Mouse (Mus musculus) midbrain, postnatal 0 days (tissue): ENCODE results near the gene F11r. TPM values are rescaled to one million over a fixed set of nuclear protein-coding genes. Genes with fewer than 3 reads are reported as not detected.

Source experiments
- ATAC-seq: fragments of 200-750 bp; cut with Nextera tagmentation; 2 replicates; pipeline ENCODE4 v1.8.0; 2017; ENCODE audit warnings: moderate number of reproducible peaks, mild to moderate bottlenecking, moderate TSS enrichment, moderate library complexity; ENCODE audit not compliant: low FRiP score
- DNase-seq: peaks from one replicate; pipeline ENCODE4 v3.0.0-alpha.2; 2015; ENCODE audit warnings: low spot score
- H3K27ac ChIP-seq: fragments of 300-500 bp; sonication (generic); 2 replicates; pipeline ENCODE4 v1.5.1; 2014; ENCODE audit warnings: low read depth, mild to moderate bottlenecking, low read length, mixed read lengths
- H3K27me3 ChIP-seq: fragments of 300-500 bp; sonication (generic); 2 replicates; pipeline ENCODE4 v1.6.1; 2014; ENCODE audit warnings: low read length, control low read depth, mixed read lengths; ENCODE audit not compliant: insufficient read depth
- H3K36me3 ChIP-seq: fragments of 300-500 bp; sonication (generic); 2 replicates; pipeline ENCODE4 v1.6.1; 2014; ENCODE audit warnings: low read length, control low read depth, mixed read lengths; ENCODE audit not compliant: insufficient read depth
- H3K4me1 ChIP-seq: fragments of 300-500 bp; sonication (generic); 2 replicates; pipeline ENCODE4 v1.6.1; 2014; ENCODE audit warnings: mild to moderate bottlenecking, control low read depth, antibody characterized with exemption, low read length, mixed read lengths; ENCODE audit not compliant: insufficient read depth
- H3K4me2 ChIP-seq: fragments of 300-500 bp; sonication (generic); 2 replicates; pipeline ENCODE4 v1.6.1; 2014; ENCODE audit warnings: low read depth, mild to moderate bottlenecking, low read length, mixed read lengths; ENCODE audit not compliant: poor library complexity, severe bottlenecking
- H3K4me3 ChIP-seq: fragments of 300-500 bp; sonication (generic); 2 replicates; pipeline ENCODE4 v1.5.1; 2014; ENCODE audit warnings: low read depth, mild to moderate bottlenecking, low read length, moderate library complexity
- H3K9ac ChIP-seq: fragments of 300-500 bp; sonication (generic); replicated peaks from 2 replicates; pipeline ENCODE4 v1.6.1; 2014; ENCODE audit warnings: mild to moderate bottlenecking, low read length, moderate library complexity, mixed read lengths; ENCODE audit not compliant: poor library complexity, severe bottlenecking
- H3K9me3 ChIP-seq: fragments of 300-500 bp; sonication (generic); 2 replicates; pipeline ENCODE4 v1.6.1; 2016; ENCODE audit warnings: low read length, control low read depth
- CTCF ChIP-seq: IDR thresholded peaks from 2 replicates; pipeline ENCODE4 v1.5.1; 2016; ENCODE audit warnings: antibody characterized with exemption, mild to moderate bottlenecking
- WGBS: fragments of 180-500 bp; shearing (Covaris S2); extraction: QIAGEN DNeasy Blood & Tissue Kit; methylation state at CpG from one replicate; pipeline ENCODE4 v1.1.7; 2014; 5-methylcytosine and 5-hydroxymethylcytosine counted together
- polyA plus RNA-seq: library from polyadenylated mRNA; unstranded; fragments of >200 nt; fragmentation: Nextera tagmentation; extraction: Ambion mirVana; gene quantifications from 2 replicates; pipeline ENCODE4 v1.2.1, GENCODE M21; 2015
- total RNA-seq: library from RNA; depleted of rRNA; stranded (reverse); fragments of >200 nt; gene quantifications from 2 replicates; pipeline ENCODE4 v1.2.3, GENCODE M21; 2014

Gene F11r
- total and polyA plus RNA-seq, 2 experiments from 2014 or later = 8.9 to 9.2 TPM

DNA sequence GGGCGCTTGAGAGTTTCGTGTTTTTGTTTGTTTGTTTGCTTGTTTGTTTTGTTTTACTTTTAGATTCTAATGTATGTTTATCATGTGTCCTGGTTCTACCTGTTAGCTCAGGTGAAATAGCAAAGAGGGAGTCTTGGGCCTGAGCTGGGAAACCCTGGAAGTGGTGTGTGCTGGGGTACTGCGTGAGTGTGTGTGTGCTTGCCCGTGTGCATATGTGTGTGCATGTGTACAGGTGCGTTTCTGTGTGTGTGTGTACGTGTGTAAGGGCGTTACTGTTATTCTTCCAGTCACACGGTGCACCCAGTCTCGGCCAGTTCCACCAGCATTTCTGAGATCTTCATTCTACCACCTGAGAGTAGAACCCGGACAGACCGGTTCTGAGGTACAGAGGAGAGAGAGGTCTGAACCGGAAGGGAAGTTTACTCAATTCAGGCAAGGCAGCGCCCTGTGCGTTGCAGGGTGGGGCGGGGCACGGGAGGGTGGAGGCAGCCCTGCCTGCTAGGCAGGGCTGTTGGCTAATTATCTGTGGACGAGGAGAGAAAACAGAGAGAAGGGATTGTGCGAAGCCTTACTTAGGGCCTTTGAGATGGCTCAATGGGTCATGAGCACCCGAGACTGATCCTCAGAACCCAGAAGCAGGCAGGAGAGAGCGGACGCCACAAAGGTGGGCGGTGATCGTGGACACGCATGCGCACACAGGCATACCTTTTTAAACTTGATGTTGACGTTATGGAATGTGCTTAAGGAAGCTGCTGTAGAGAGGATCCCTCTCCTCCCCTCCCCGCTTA is 40.6 kb downstream of the F11r start:
- WGBS = 66% methylated on average over 27 of the region's 27 CpGs
- peak; percentile 56; the same call in 1 of the 2 replicates for ATAC-seq
- Histone ChIP-seq H3K4me2 (peak overlapping the region; percentile 10), H3K4me1 (no peaks in the 10 kb centered on the region), H3K9me3 (no peaks in the 10 kb centered on the region), H3K36me3 (no peaks in the 10 kb centered on the region), H3K27ac (no peak overlapping the region), H3K27me3 (no peaks in the 10 kb centered on the region), H3K9ac (no peak overlapping the region), H3K4me3 (peak overlapping the region; percentile 17; the same call in 1 of the 2 replicates)
- no peak for TF ChIP-seq CTCF
- peak; percentile 7 for DNase-seq

DNA sequence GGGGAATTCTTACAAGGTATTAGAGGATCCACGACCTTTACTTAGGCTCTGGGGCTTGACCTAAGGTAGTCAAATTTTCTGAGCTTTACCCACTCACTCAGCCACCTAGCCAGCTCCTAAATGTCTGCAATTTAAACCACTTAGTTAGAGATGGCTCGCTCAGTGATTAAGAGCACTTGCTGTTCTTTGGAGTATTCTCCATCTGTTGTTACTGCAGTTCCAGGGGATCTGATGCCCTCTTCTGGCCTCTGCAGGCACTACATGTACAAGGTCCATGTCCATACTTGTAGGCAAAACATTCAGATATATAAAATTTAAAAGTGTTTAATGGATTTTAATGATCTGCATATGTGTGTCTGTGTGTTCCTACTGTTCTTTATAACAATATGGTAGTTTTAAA is 41.6 kb downstream of the F11r start:
- Histone ChIP-seq H3K4me3 (no peak overlapping the region), H3K4me1 (no peaks in the 10 kb centered on the region), H3K9ac (no peak overlapping the region), H3K36me3 (no peaks in the 10 kb centered on the region), H3K27ac (no peak overlapping the region), H3K4me2 (no peak overlapping the region), H3K9me3 (no peaks in the 10 kb centered on the region), H3K27me3 (no peaks in the 10 kb centered on the region)
- ATAC-seq = no peak
- 44% methylated on average over 2 of the region's 2 CpGs for WGBS
- peak; percentile 64 for DNase-seq
- TF ChIP-seq CTCF = peak; percentile 83

DNA sequence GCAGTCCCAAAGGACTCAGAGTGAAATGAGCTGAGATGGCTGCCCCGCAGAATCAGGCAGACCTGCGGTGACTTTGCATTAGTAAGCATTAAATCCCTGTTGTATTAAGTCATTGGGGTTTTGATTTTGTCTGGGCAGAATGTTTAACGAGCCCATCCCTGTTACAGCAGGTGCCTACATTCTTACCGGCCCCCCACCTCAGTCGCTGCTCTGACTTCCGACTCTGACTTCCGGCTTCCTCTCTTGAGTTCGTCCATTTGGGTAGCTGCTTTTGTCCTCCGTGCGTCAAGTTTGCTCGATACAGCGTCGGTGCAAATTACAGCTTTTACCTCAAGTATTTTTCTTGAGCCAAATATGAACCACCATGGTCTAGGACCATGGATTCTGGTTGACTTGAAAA is 56.9 kb downstream of the F11r start:
- 91% methylated on average over 13 of the region's 13 CpGs for WGBS
- TF ChIP-seq CTCF = no peak
- DNase-seq = no peak
- Histone ChIP-seq H3K9ac (no peak overlapping the region), H3K4me3 (no peak overlapping the region), H3K36me3 (no peaks in the 10 kb centered on the region), H3K27ac (no peak overlapping the region), H3K9me3 (peaks cover 7% of the 10 kb centered on the region; the same call in 1 of the 2 replicates), H3K4me2 (no peak overlapping the region), H3K27me3 (no peaks in the 10 kb centered on the region), H3K4me1 (no peaks in the 10 kb centered on the region)
- ATAC-seq = no peak

DNA sequence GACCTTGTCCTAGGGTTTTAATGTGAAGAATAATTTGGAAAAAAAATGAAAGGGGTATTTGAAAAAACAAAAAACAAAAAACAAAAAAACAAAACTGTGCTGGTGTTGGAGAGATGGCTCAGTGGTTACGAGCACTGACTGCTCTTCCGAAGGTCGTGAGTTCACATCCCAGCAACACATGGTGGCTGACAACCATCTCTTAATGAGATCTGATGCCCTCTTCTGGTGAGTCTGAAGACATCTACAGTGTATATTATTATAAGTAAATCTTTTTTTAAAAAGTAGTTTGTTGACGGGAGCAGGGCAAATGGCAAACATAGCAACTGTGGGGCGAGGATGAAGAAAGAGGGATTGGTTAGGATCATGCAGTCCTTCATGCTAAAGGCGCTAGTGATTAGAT is 58.0 kb downstream of the F11r start:
- Histone ChIP-seq H3K4me2 (no peak overlapping the region), H3K9me3 (0 out of 2 replicates have a peak, but pooled peaks cover 2% of the 10 kb centered on the region), H3K4me3 (no peak overlapping the region), H3K36me3 (no peaks in the 10 kb centered on the region), H3K9ac (no peak overlapping the region), H3K27me3 (no peaks in the 10 kb centered on the region), H3K4me1 (no peaks in the 10 kb centered on the region), H3K27ac (no peak overlapping the region)
- 90% methylated on average over 6 of the region's 6 CpGs for WGBS
- no peak for TF ChIP-seq CTCF
- ATAC-seq (no peak), DNase-seq (no peak)

DNA sequence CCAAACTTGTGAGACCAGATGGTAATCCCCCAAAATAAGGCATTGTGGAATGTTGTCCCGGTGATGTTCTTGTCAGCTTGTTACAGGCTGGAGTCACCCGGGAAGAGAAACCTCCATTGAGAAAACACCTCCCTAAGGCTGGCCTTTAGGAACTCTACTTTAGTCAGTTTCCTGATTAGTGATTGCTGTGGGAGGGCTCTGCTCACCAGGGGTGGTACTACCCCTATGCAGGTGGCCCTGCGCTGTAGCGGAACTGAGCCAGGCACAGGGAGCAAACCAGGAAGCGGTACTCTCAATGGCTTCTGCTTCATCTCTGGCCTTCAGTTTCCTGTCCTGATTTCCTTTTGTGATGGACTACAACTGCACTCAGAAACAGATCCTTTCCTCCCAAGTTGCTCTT is 62.5 kb downstream of the F11r start:
- 63% methylated on average over 5 of the region's 5 CpGs for WGBS
- Histone ChIP-seq H3K4me3 (no peak overlapping the region), H3K9me3 (no peaks in the 10 kb centered on the region), H3K27ac (no peak overlapping the region), H3K4me1 (no peaks in the 10 kb centered on the region), H3K27me3 (no peaks in the 10 kb centered on the region), H3K36me3 (no peaks in the 10 kb centered on the region), H3K9ac (no peak overlapping the region), H3K4me2 (no peak overlapping the region)
- DNase-seq (no peak), ATAC-seq (no peak)
- TF ChIP-seq CTCF = no peak

DNA sequence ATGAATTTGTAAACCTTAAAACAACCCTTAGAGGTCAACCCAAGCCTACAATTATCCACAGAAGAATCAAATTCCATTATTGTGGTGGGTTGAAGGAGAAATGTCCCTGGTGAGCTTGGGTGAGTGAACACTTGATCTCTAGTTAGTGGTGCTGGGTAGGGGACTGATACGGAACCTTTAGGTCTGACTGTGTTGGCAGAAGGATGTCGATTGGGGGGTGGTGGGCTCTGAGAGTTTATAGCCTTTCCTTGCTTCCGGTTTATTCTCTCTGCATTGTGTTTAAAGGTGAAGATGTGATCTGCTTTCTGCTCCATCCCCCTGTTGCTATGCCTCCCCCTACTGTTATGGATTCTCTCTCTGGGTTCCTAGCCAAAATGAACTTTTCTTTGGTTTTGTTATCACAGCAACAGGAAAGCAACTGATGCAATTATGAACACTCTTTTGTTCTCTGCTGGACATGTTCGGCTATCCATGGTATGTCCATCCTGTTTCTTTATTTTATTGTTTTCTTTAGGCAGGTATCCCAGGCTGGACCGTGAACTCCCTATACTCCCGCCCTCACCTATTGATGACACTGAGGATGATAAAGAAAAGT is 63.8 kb downstream of the F11r start:
- no peak overlapping the region for H3K27ac ChIP-seq
- TF ChIP-seq CTCF = no peak
- 63% methylated on average over 6 of the region's 6 CpGs for WGBS
- H3K27me3 ChIP-seq = no peaks in the 10 kb centered on the region
- no peak overlapping the region for H3K9ac ChIP-seq
- H3K4me2 ChIP-seq = no peak overlapping the region
- DNase-seq (no peak), ATAC-seq (no peak)
- H3K36me3 ChIP-seq = no peaks in the 10 kb centered on the region
- no peaks in the 10 kb centered on the region for H3K4me1 ChIP-seq
- H3K4me3 ChIP-seq = no peak overlapping the region
- no peaks in the 10 kb centered on the region for H3K9me3 ChIP-seq
